Mouse (Mus musculus): ENCODE data around the gene Efcab5. TPM values are rescaled to one million over a fixed set of nuclear protein-coding genes. Genes with fewer than 3 reads are reported as not detected.

Efcab5 gene
- 0.12 and 0.27 TPM in 2 replicates for polyA plus RNA-seq (2015; fragmentation: Nextera tagmentation; extraction: Ambion mirVana)

GRCm38 (mm10) chr11:77188868-77189267, at the start of gene Efcab5:
Efcab5 (minus strand) TSS chr11:77188968.

GRCm38 (mm10) chr11:77215951-77216760, 27.4 kb upstream of the Efcab5 start, which contains the start of gene Ssh2:
Ssh2 (plus strand) TSS chr11:77216287.

GRCm38 (mm10) chr11:77078273-77079134, 110.3 kb downstream of the Efcab5 start, which contains the start of gene Nsrp1:
Nsrp1 (minus strand) TSS chr11:77078435.

MicroRNAs within 50 kb of the gene (microRNA counts, 519-probe panel; counts per million panel counts)
- microRNA mmu-miR-423-3p, result 2,992 counts per million, percentile 72 among the panel's probes with 10 or more counts
- microRNA mmu-miR-423-5p, result 2,871 counts per million, percentile 71 among the panel's probes with 10 or more counts

Small RNAs within 50 kb of the gene (microRNA-seq; reads per million reads assigned to microRNA genes)
- gene Mir423, result 641 to 1,959 reads per million in 2 experiments

Other genes with a start within 250 kb of the Efcab5 start
- gene Slc6a4, start 190.4 kb downstream of the Efcab5 start, polyA plus RNA-seq (2015; fragmentation: Nextera tagmentation; extraction: Ambion mirVana), result 4.5 and 7.0 TPM in 2 replicates
- gene Nsrp1, start 110.5 kb downstream of the Efcab5 start, polyA plus RNA-seq (2015; fragmentation: Nextera tagmentation; extraction: Ambion mirVana), result 46.7 and 52.3 TPM in 2 replicates
- 5.4 and 6.7 TPM in 2 replicates for gene Ssh2, start 27.3 kb upstream of the Efcab5 start, polyA plus RNA-seq (2015; fragmentation: Nextera tagmentation; extraction: Ambion mirVana)